Mouse (Mus musculus): ENCODE data around the gene Gm20521. TPM values are rescaled to one million over a fixed set of nuclear protein-coding genes. Genes with fewer than 3 reads are reported as not detected.

Gm20521 gene
- polyA plus RNA-seq (2012; ENCODE audit: insufficient read depth, insufficient read length, missing spikeins) = not detected in 2 replicates

GRCm38 (mm10) chr14:54883154-54884021 is at the start of gene Gm20521, which contains the start of gene Bcl2l2:
Gene Gm20521 (plus strand): TSS chr14:54883441.
Gene Bcl2l2 (plus strand): TSS chr14:54883377.
- Histone ChIP-seq H3K4me1 (ENCODE audit: control insufficient read depth, insufficient read depth, insufficient read length, low read length) (0 out of 2 replicates have a peak, but pooled peaks cover 2% of the 10 kb centered on the region), H3K27ac (replicated peaks; ENCODE audit: low read depth, low read length) (peak within 1 kb of the TSS; percentile 92), H3K4me3 (ENCODE audit: insufficient read depth, low read depth, low read length) (peak within 1 kb of the TSS; percentile 75)

- Histone ChIP-seq H3K4me3 (ENCODE audit: insufficient read depth, low read depth, low read length) (peak overlapping the region; percentile 27), H3K4me1 (ENCODE audit: control insufficient read depth, insufficient read depth, insufficient read length, low read length) (no peaks in the 10 kb centered on the region), H3K27ac (replicated peaks; ENCODE audit: low read depth, low read length) (no peak overlapping the region)
Measured at GRCm38 (mm10) chr14:54843461-54843860, 39.8 kb upstream of the Gm20521 start.

- Histone ChIP-seq H3K4me1 (ENCODE audit: control insufficient read depth, insufficient read depth, insufficient read length, low read length) (no peaks in the 10 kb centered on the region), H3K4me3 (ENCODE audit: insufficient read depth, low read depth, low read length) (no peak overlapping the region), H3K27ac (replicated peaks; ENCODE audit: low read depth, low read length) (no peak overlapping the region)
Measured at GRCm38 (mm10) chr14:54855726-54856125, 27.5 kb upstream of the Gm20521 start.

GRCm38 (mm10) chr14:54856703-54857102 is 26.5 kb upstream of the Gm20521 start:
- Histone ChIP-seq H3K4me3 (ENCODE audit: insufficient read depth, low read depth, low read length) (no peak overlapping the region), H3K27ac (replicated peaks; ENCODE audit: low read depth, low read length) (no peak overlapping the region)

GRCm38 (mm10) chr14:54857891-54858290 is 25.4 kb upstream of the Gm20521 start:
- Histone ChIP-seq H3K4me1 (ENCODE audit: control insufficient read depth, insufficient read depth, insufficient read length, low read length) (no peaks in the 10 kb centered on the region), H3K27ac (replicated peaks; ENCODE audit: low read depth, low read length) (no peak overlapping the region), H3K4me3 (ENCODE audit: insufficient read depth, low read depth, low read length) (no peak overlapping the region)

More at GRCm38 (mm10) chr14:54856703-54857102, 26.5 kb upstream of the Gm20521 start:
- no peaks in the 10 kb centered on the region for H3K4me1 ChIP-seq (ENCODE audit: control insufficient read depth, insufficient read depth, insufficient read length, low read length)

GRCm38 (mm10) chr14:54860511-54860910 is 22.7 kb upstream of the Gm20521 start:
- H3K4me3 ChIP-seq (ENCODE audit: insufficient read depth, low read depth, low read length) = no peak overlapping the region
- H3K27ac ChIP-seq (replicated peaks; ENCODE audit: low read depth, low read length) = no peak overlapping the region
- no peaks in the 10 kb centered on the region for H3K4me1 ChIP-seq (ENCODE audit: control insufficient read depth, insufficient read depth, insufficient read length, low read length)

- Histone ChIP-seq H3K27ac (replicated peaks; ENCODE audit: low read depth, low read length) (no peak overlapping the region; the same call in none of the 2 replicates), H3K4me1 (ENCODE audit: control insufficient read depth, insufficient read depth, insufficient read length, low read length) (no peaks in the 10 kb centered on the region), H3K4me3 (ENCODE audit: insufficient read depth, low read depth, low read length) (peak overlapping the region; percentile 78)
Measured at GRCm38 (mm10) chr14:54863501-54864312, 19.5 kb upstream of the Gm20521 start.

- Histone ChIP-seq H3K27ac (replicated peaks; ENCODE audit: low read depth, low read length) (no peak overlapping the region; the same call in 1 of the 2 replicates), H3K4me1 (ENCODE audit: control insufficient read depth, insufficient read depth, insufficient read length, low read length) (no peaks in the 10 kb centered on the region)
Measured at GRCm38 (mm10) chr14:54864313-54865036, 18.8 kb upstream of the Gm20521 start.

GRCm38 (mm10) chr14:54865626-54866025 is 17.6 kb upstream of the Gm20521 start:
- H3K4me3 ChIP-seq (ENCODE audit: insufficient read depth, low read depth, low read length) = no peak overlapping the region
- H3K4me1 ChIP-seq (ENCODE audit: control insufficient read depth, insufficient read depth, insufficient read length, low read length) = no peaks in the 10 kb centered on the region
- H3K27ac ChIP-seq (replicated peaks; ENCODE audit: low read depth, low read length) = no peak overlapping the region

More at GRCm38 (mm10) chr14:54864313-54865036, 18.8 kb upstream of the Gm20521 start:
- peak overlapping the region; percentile 76 for H3K4me3 ChIP-seq (ENCODE audit: insufficient read depth, low read depth, low read length)

GRCm38 (mm10) chr14:54866268-54866667 is 17.0 kb upstream of the Gm20521 start:
- Histone ChIP-seq H3K4me1 (ENCODE audit: control insufficient read depth, insufficient read depth, insufficient read length, low read length) (no peaks in the 10 kb centered on the region), H3K27ac (replicated peaks; ENCODE audit: low read depth, low read length) (no peak overlapping the region), H3K4me3 (ENCODE audit: insufficient read depth, low read depth, low read length) (no peak overlapping the region)

- H3K4me1 ChIP-seq (ENCODE audit: control insufficient read depth, insufficient read depth, insufficient read length, low read length) = no peaks in the 10 kb centered on the region
- H3K4me3 ChIP-seq (ENCODE audit: insufficient read depth, low read depth, low read length) = no peak overlapping the region
- H3K27ac ChIP-seq (replicated peaks; ENCODE audit: low read depth, low read length) = no peak overlapping the region
Measured at GRCm38 (mm10) chr14:54866936-54867335, 16.3 kb upstream of the Gm20521 start.

GRCm38 (mm10) chr14:54868026-54868425 is 15.2 kb upstream of the Gm20521 start:
- Histone ChIP-seq H3K4me3 (ENCODE audit: insufficient read depth, low read depth, low read length) (no peak overlapping the region), H3K4me1 (ENCODE audit: control insufficient read depth, insufficient read depth, insufficient read length, low read length) (no peaks in the 10 kb centered on the region), H3K27ac (replicated peaks; ENCODE audit: low read depth, low read length) (no peak overlapping the region)

- H3K4me1 ChIP-seq (ENCODE audit: control insufficient read depth, insufficient read depth, insufficient read length, low read length) = 0 out of 2 replicates have a peak, but pooled peaks cover 2% of the 10 kb centered on the region
Measured at GRCm38 (mm10) chr14:54870861-54871260, 12.4 kb upstream of the Gm20521 start, which contains the start of gene Homez. Gene Homez (minus strand): TSS chr14:54870961.

GRCm38 (mm10) chr14:54874165-54874564 is 9.1 kb upstream of the Gm20521 start:
- Histone ChIP-seq H3K4me3 (ENCODE audit: insufficient read depth, low read depth, low read length) (no peak overlapping the region), H3K4me1 (ENCODE audit: control insufficient read depth, insufficient read depth, insufficient read length, low read length) (0 out of 2 replicates have a peak, but pooled peaks cover 2% of the 10 kb centered on the region), H3K27ac (replicated peaks; ENCODE audit: low read depth, low read length) (no peak overlapping the region)

More at GRCm38 (mm10) chr14:54870861-54871260, 12.4 kb upstream of the Gm20521 start, which contains the start of gene Homez:
- Histone ChIP-seq H3K4me3 (ENCODE audit: insufficient read depth, low read depth, low read length) (no peak within 1 kb of the TSS), H3K27ac (replicated peaks; ENCODE audit: low read depth, low read length) (no peak within 1 kb of the TSS)

Measured in brown adipose tissue, adult 24 weeks (tissue).